10 mouse cellular contexts compared by ENCODE assay signal in the genomic region with DNA sequence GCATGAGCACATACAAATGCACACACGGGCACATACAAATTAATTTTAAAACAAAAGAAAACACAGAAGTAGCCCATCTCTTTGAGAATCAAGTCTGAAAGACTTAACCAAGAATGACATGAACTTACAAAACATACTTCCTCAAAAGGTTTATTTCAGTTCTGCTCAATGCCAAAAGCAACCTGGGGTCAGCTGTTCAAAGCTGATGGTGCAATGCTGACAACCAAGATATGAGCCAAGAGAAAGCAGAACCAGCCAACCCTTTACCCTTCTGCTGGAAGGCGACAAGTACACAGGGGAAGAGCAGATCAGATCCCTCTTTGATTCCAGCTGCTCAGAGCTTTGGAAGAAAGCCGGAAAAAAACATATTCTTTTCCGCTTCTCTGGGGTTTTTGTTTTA. TPM values are rescaled to one million over a fixed set of nuclear protein-coding genes. Genes with fewer than 3 reads are reported as not detected.
DNase-seq lines count a peak whose midpoint lies in the region; ATAC-seq and TF ChIP-seq lines count a peak whose summit lies in the region.
"Had no signal": no experiment of that assay in that cellular context is flagged by ENCODE, and none has a peak within 500 bp of the region (broad histone marks: within the 10 kb centered on the region; RNA-seq: fewer than 3 reads in every experiment).

No protein-coding gene starts in this region.

- no peak overlapping the region for H3K4me2 ChIP-seq in kidney, embryonic 14.5 days (replicated peaks; ENCODE audit: low read depth, low read length)
- no peak overlapping the region for H3K4me2 ChIP-seq in liver, embryonic 13.5 days
- H3K4me2 ChIP-seq: midbrain, embryonic 12.5 days had no signal

- no peak for TF ChIP-seq POLR2A in brain, embryonic 14.5 days (IDR thresholded peaks at IDR 0.05; ENCODE audit: borderline replicate concordance, extremely low read depth, insufficient read depth, insufficient read length, poor library complexity, severe bottlenecking)
- TF ChIP-seq POLR2A in small intestine, adult 2 months (IDR thresholded peaks at IDR 0.05; ENCODE audit: low read depth, low read length) = no peak

- H3K27me3 ChIP-seq in kidney, embryonic 14.5 days (ENCODE audit: control insufficient read depth, insufficient read depth, low read length) = no peaks in the 10 kb centered on the region
- H3K27me3 ChIP-seq in liver, embryonic 13.5 days = no peaks in the 10 kb centered on the region
- no peaks in the 10 kb centered on the region for H3K27me3 ChIP-seq in small intestine, adult 2 months (ENCODE audit: control insufficient read depth, insufficient read depth, low read length)
- H3K27me3 ChIP-seq: midbrain, embryonic 12.5 days had no signal

- peak; percentile 17 for DNase-seq in kidney, adult 9 months
- DNase-seq in brain, embryonic 14.5 days (ENCODE audit: low read depth) = peak; percentile 1
- no peak for DNase-seq in liver, embryonic 13.5 days
- no peak for DNase-seq in Muller cell, postnatal 12 days (ENCODE audit: inconsistent ontology term)
- no peak for DNase-seq in testis, postnatal 10 days (ENCODE audit: low spot score)
- DNase-seq: cerebellum, postnatal 10 days; thymus, postnatal 36 days had no signal

- WGBS in kidney, embryonic 14.5 days = 82% methylated on average over 4 of the region's 4 CpGs
- WGBS in liver, embryonic 13.5 days (ENCODE audit: insufficient replicate concordance) = 56% methylated on average over 4 of the region's 4 CpGs
- WGBS in small intestine, adult 2 months = 59% methylated on average over 4 of the region's 4 CpGs

- H3K9me3 ChIP-seq in kidney, embryonic 14.5 days (ENCODE audit: control insufficient read depth, low read length) = no peaks in the 10 kb centered on the region
- H3K9me3 ChIP-seq in liver, embryonic 13.5 days (replicated peaks) = no peaks in the 10 kb centered on the region
- H3K9me3 ChIP-seq: midbrain, embryonic 12.5 days had no signal

- H3K9ac ChIP-seq in kidney, embryonic 14.5 days (ENCODE audit: low read depth, low read length) = no peak overlapping the region
- no peak overlapping the region for H3K9ac ChIP-seq in liver, embryonic 13.5 days
- H3K9ac ChIP-seq: midbrain, embryonic 12.5 days had no signal

- H3K4me1 ChIP-seq in kidney, embryonic 14.5 days (ENCODE audit: control insufficient read depth, insufficient read depth, low read length) = no peaks in the 10 kb centered on the region
- peaks cover 40% of the 10 kb centered on the region for H3K4me1 ChIP-seq in liver, embryonic 13.5 days (replicated peaks)
- H3K4me1 ChIP-seq in small intestine, adult 2 months (ENCODE audit: control insufficient read depth, insufficient read depth, insufficient read length, low read length) = peaks cover 14% of the 10 kb centered on the region; the same call in 1 of the 2 replicates

- no peak for TF ChIP-seq CTCF in brain, embryonic 14.5 days (IDR thresholded peaks at IDR 0.05; ENCODE audit: borderline replicate concordance, extremely low read depth, insufficient read depth, insufficient read length)
- TF ChIP-seq CTCF in small intestine, adult 2 months (IDR thresholded peaks at IDR 0.05; ENCODE audit: extremely low read depth, insufficient read length, insufficient replicate concordance, low read depth, low read length) = no peak

- H3K4me3 ChIP-seq in kidney, embryonic 14.5 days (ENCODE audit: low read length) = no peak overlapping the region
- no peak overlapping the region for H3K4me3 ChIP-seq in liver, embryonic 13.5 days (replicated peaks)
- no peak overlapping the region for H3K4me3 ChIP-seq in small intestine, adult 2 months (ENCODE audit: low read depth, low read length)
- H3K4me3 ChIP-seq: midbrain, embryonic 12.5 days had no signal

- no peak for ATAC-seq in kidney, embryonic 14.5 days (ENCODE audit: low FRiP score, low TSS enrichment)
- no peak for ATAC-seq in liver, embryonic 13.5 days (ENCODE audit: low read depth)

- H3K36me3 ChIP-seq in kidney, embryonic 14.5 days (ENCODE audit: control insufficient read depth, insufficient read depth, low read length) = peaks cover 7% of the 10 kb centered on the region
- H3K36me3 ChIP-seq in liver, embryonic 13.5 days = peaks cover 35% of the 10 kb centered on the region
- H3K36me3 ChIP-seq in small intestine, adult 2 months (ENCODE audit: control insufficient read depth, insufficient read depth, low read length) = no peaks in the 10 kb centered on the region; the same call in 1 of the 2 replicates

- no peak overlapping the region for H3K27ac ChIP-seq in kidney, embryonic 14.5 days (ENCODE audit: low read depth, low read length)
- H3K27ac ChIP-seq in liver, embryonic 13.5 days = peak overlapping the region; percentile 30
- H3K27ac ChIP-seq in small intestine, adult 2 months (ENCODE audit: insufficient read depth, low read depth, low read length) = 0 out of 2 replicates have a peak overlapping the region, but pooled peaks have one; percentile 11
- H3K27ac ChIP-seq: midbrain, embryonic 12.5 days had no signal

RNA-seq across cellular contexts. Expression of a gene that starts 21.1 kb away (rescaled TPM):
- polyA plus RNA-seq in kidney, embryonic 14.5 days (2014; fragmentation: Nextera tagmentation; extraction: Ambion mirVana) = 376 and 405 TPM in 2 replicates
- polyA plus RNA-seq in brain, embryonic 14.5 days (2012; rRNA removed) = 96.5 and 127 TPM in 2 replicates
- polyA plus RNA-seq in liver, embryonic 13.5 days (2015; fragmentation: Nextera tagmentation; extraction: Ambion mirVana) = 247 and 282 TPM in 2 replicates
- polyA plus RNA-seq in small intestine, adult 2 months (2012; rRNA removed) = 24.3 and 62.7 TPM in 2 replicates

RNA-seq across cellular contexts. Expression of a gene that starts 27.0 kb away (rescaled TPM):
- 0.27 and 0.37 TPM in 2 replicates for polyA plus RNA-seq in kidney, embryonic 14.5 days (2014; fragmentation: Nextera tagmentation; extraction: Ambion mirVana)
- polyA plus RNA-seq in brain, embryonic 14.5 days (2012; rRNA removed) = 1.3 and 2.2 TPM in 2 replicates
- 0.12 and 0.14 TPM in 2 replicates for polyA plus RNA-seq in liver, embryonic 13.5 days (2015; fragmentation: Nextera tagmentation; extraction: Ambion mirVana)
- polyA plus RNA-seq in small intestine, adult 2 months (2012; rRNA removed) = 0.04 and 0.15 TPM in 2 replicates

RNA-seq across cellular contexts. Expression of a gene that starts 34.4 kb away (rescaled TPM):
- 0.54 and 0.91 TPM in 2 replicates for polyA plus RNA-seq in kidney, embryonic 14.5 days (2014; fragmentation: Nextera tagmentation; extraction: Ambion mirVana)
- 5.4 and 6.2 TPM in 2 replicates for polyA plus RNA-seq in brain, embryonic 14.5 days (2012; rRNA removed)
- 0.62 and 0.81 TPM in 2 replicates for polyA plus RNA-seq in liver, embryonic 13.5 days (2015; fragmentation: Nextera tagmentation; extraction: Ambion mirVana)
- polyA plus RNA-seq in small intestine, adult 2 months (2012; rRNA removed) = 7.1 and 17.2 TPM in 2 replicates

RNA-seq across cellular contexts. Expression of a gene that starts 37.0 kb away (rescaled TPM):
- 9.1 and 11.9 TPM in 2 replicates for polyA plus RNA-seq in kidney, embryonic 14.5 days (2014; fragmentation: Nextera tagmentation; extraction: Ambion mirVana)
- polyA plus RNA-seq in brain, embryonic 14.5 days (2012; rRNA removed) = 41.9 and 51.4 TPM in 2 replicates
- polyA plus RNA-seq in liver, embryonic 13.5 days (2015; fragmentation: Nextera tagmentation; extraction: Ambion mirVana) = 15.7 and 15.8 TPM in 2 replicates
- 44.4 and 69.7 TPM in 2 replicates for polyA plus RNA-seq in small intestine, adult 2 months (2012; rRNA removed)

RNA-seq across cellular contexts. Expression of a gene that starts 49.2 kb away (rescaled TPM):
- 55.3 and 66.5 TPM in 2 replicates for polyA plus RNA-seq in kidney, embryonic 14.5 days (2014; fragmentation: Nextera tagmentation; extraction: Ambion mirVana)
- 20.2 and 23.4 TPM in 2 replicates for polyA plus RNA-seq in brain, embryonic 14.5 days (2012; rRNA removed)
- 75.6 and 77.1 TPM in 2 replicates for polyA plus RNA-seq in liver, embryonic 13.5 days (2015; fragmentation: Nextera tagmentation; extraction: Ambion mirVana)
- 109 and 121 TPM in 2 replicates for polyA plus RNA-seq in small intestine, adult 2 months (2012; rRNA removed)

Comparison
In these comparisons a context has a peak if more than half of its experiments do, and no peak if none do; other contexts are left out.
1. DNase-seq: peak in kidney, adult 9 months (single experiment) and brain, embryonic 14.5 days (single experiment); none in liver, embryonic 13.5 days (single experiment), Muller cell, postnatal 12 days (single experiment) and testis, postnatal 10 days (single experiment).